Mouse (Mus musculus) thymus, adult 2 months (tissue): ENCODE measurements around the gene Ccdc157. TPM values are rescaled to one million over a fixed set of nuclear protein-coding genes. Genes with fewer than 3 reads are reported as not detected.

Experiments
- DNase-seq: peaks from one replicate; pipeline ENCODE4 v3.0.0; 2021
- H3K27ac ChIP-seq: fragments of 200-500 bp; 2 replicates; pipeline ENCODE4 v1.5.1; 2012; ENCODE audit warnings: low read length, control low read depth; ENCODE audit not compliant: control insufficient read depth, insufficient read depth
- H3K27me3 ChIP-seq: fragments of 200-500 bp; 2 replicates; pipeline ENCODE4 v1.6.1; 2012; ENCODE audit warnings: mild to moderate bottlenecking, low read length, moderate library complexity, mixed read lengths; ENCODE audit not compliant: control insufficient read depth, insufficient read depth
- H3K36me3 ChIP-seq: fragments of 200-500 bp; 2 replicates; pipeline ENCODE4 v1.6.1; 2012; ENCODE audit warnings: mild to moderate bottlenecking, low read length, moderate library complexity; ENCODE audit not compliant: control insufficient read depth, insufficient read depth
- H3K4me1 ChIP-seq: fragments of 200-500 bp; replicated peaks from 2 replicates; pipeline ENCODE4 v1.6.1; 2012; ENCODE audit warnings: low read length; ENCODE audit not compliant: control insufficient read depth, insufficient read depth
- H3K4me3 ChIP-seq: fragments of 200-500 bp; 2 replicates; pipeline ENCODE4 v1.5.1; 2012; ENCODE audit warnings: mild to moderate bottlenecking, low read length, control low read depth, moderate library complexity; ENCODE audit not compliant: control insufficient read depth, insufficient read depth
- CTCF ChIP-seq: fragments of 200-500 bp; IDR thresholded peaks from 2 replicates; pipeline ENCODE4 v1.5.1; 2012; ENCODE audit warnings: mild to moderate bottlenecking, control low read depth, low read length, moderate library complexity, borderline replicate concordance; ENCODE audit not compliant: control insufficient read depth, poor library complexity, insufficient read depth; ENCODE audit errors: extremely low read depth
- POLR2A ChIP-seq: fragments of 200-500 bp; IDR thresholded peaks from 2 replicates; pipeline ENCODE4 v1.6.1; 2012; ENCODE audit warnings: mild to moderate bottlenecking, low read length, control low read depth, moderate library complexity; ENCODE audit not compliant: control insufficient read depth, poor library complexity, insufficient read depth; ENCODE audit errors: extremely low read depth
- WGBS: fragments of 180-500 bp; shearing (Covaris S2); methylation state at CpG from one replicate; pipeline ENCODE4 v1.1.7; 2018; 5-methylcytosine and 5-hydroxymethylcytosine counted together
- polyA plus RNA-seq: library from polyadenylated mRNA; depleted of rRNA; stranded (reverse); fragments of >200 nt; gene quantifications from 2 replicates; pipeline ENCODE4 v1.2.3, GENCODE M21; 2012

The Ccdc157 gene
- polyA plus RNA-seq, 1 experiment = 7.8 TPM

DNA sequence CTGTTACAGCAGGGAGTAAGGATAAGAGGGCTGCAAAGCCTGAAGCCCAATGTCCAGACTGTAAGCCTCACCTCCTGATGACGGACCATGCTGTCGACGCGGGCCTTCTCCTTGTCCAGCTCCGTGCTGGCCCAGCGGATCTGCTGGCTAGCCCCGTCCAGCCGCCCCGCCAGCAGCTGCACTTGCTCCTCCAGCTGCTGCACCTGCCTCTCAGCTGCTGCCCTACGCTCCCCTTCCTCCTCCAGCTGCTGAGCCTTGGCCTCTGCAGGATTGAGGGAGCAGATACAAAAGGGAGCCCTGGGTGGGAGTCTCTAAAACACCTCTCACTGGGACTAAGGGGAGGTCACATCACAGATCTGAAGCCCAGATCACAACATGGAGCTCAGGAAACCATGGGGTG, 13.0 kb downstream of the Ccdc157 start:
- no peak overlapping the region for H3K27ac ChIP-seq
- no peaks in the 10 kb centered on the region for H3K27me3 ChIP-seq
- WGBS = 94% methylated on average over 10 of the region's 10 CpGs
- DNase-seq = no peak
- H3K36me3 ChIP-seq = no peaks in the 10 kb centered on the region
- H3K4me1 ChIP-seq = no peaks in the 10 kb centered on the region
- H3K4me3 ChIP-seq = no peak overlapping the region
- TF ChIP-seq POLR2A (no peak), CTCF (no peak)

DNA sequence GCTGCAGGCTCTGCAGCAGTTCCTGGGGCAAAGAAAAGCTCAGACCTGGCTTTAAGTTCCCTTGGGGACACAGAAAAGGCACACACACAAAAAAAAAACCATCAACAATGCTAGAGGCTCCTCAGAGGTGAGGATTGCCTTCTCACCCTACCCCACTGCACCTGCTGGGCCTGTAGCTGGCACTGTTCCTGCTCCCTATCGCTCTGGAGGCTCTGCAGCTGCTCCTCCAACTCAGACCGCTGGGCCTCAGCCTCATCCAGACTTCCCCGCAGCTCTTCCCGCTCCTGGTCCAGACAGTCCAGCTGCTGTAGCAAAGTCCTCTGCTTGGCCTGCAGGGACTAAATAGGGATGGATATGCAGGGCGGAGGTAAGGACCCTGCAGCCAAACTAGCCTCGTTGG, 13.7 kb downstream of the Ccdc157 start:
- no peak for TF ChIP-seq POLR2A
- no peak for TF ChIP-seq CTCF
- Histone ChIP-seq H3K27me3 (no peaks in the 10 kb centered on the region), H3K4me3 (no peak overlapping the region), H3K27ac (no peak overlapping the region), H3K4me1 (no peaks in the 10 kb centered on the region), H3K36me3 (no peaks in the 10 kb centered on the region)
- 94% methylated on average over 6 of the region's 6 CpGs for WGBS
- no peak for DNase-seq

DNA sequence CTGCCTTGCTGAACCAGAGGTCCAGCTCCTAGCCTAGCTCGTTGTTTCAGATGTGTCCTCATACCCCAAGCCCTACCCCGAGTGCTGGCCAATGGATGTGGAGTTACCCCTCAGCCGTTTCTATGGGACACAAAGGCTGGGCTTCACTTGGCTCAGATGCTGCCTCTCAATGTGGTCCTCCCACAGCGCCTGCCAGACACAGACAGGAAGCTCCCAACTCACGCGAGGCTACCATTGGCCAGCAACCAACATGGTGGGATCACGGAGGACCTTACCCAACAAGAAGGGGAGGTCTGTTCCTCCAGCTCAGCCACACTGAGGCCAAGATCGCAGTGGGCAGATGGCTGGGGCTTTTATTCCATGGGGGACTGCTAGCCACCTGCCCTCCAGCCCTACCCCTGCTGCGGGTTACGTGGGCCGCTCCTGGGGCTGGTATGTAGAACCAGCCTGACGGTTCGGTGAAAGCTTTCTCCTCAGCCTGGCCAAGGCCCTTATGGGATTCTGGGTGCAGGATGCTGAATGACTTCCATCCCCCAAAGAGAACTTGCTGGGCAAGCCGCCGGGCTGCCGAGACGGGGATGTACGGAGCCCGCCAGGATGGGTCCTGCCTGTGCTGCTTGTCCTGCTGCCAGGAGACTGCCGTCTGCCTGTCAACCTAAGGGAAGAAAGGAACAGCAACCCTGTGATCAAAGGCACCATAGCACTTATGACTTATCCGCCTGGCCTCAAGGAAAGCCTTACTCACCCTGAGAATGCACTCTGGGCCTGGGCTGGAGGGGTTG, 16.6 kb downstream of the Ccdc157 start:
- no peak for DNase-seq
- no peaks in the 10 kb centered on the region for H3K27me3 ChIP-seq
- no peak overlapping the region for H3K27ac ChIP-seq
- H3K36me3 ChIP-seq = no peaks in the 10 kb centered on the region
- TF ChIP-seq POLR2A (no peak), CTCF (no peak)
- H3K4me3 ChIP-seq = no peak overlapping the region
- 95% methylated on average over 21 of the region's 21 CpGs for WGBS
- H3K4me1 ChIP-seq = no peaks in the 10 kb centered on the region

DNA sequence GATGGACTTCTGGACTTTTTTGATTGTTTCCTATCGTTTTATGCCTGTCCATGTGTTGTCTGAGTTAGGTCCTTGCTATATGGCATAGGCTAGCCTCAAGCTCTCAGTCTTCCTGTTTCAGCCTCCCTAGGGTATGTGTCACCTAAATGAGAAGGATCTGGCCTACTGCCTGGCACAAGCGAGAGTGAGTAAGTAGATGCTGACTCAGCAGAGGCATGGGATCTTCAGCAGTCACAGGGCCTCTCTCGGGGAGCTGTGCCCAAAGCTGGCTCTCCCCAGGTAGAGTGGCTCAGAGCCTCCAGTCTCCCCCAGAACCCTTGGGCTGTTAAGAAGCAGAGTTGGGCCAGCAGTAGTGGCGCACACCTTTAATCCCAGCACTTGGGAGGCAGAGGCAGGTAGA, 17.7 kb downstream of the Ccdc157 start:
- H3K27ac ChIP-seq = no peak overlapping the region
- no peaks in the 10 kb centered on the region for H3K27me3 ChIP-seq
- H3K36me3 ChIP-seq = no peaks in the 10 kb centered on the region
- no peak for DNase-seq
- WGBS = 97% methylated on average over 4 of the region's 4 CpGs
- no peak for TF ChIP-seq CTCF
- no peak for TF ChIP-seq POLR2A
- H3K4me3 ChIP-seq = no peak overlapping the region
- no peaks in the 10 kb centered on the region for H3K4me1 ChIP-seq

DNA sequence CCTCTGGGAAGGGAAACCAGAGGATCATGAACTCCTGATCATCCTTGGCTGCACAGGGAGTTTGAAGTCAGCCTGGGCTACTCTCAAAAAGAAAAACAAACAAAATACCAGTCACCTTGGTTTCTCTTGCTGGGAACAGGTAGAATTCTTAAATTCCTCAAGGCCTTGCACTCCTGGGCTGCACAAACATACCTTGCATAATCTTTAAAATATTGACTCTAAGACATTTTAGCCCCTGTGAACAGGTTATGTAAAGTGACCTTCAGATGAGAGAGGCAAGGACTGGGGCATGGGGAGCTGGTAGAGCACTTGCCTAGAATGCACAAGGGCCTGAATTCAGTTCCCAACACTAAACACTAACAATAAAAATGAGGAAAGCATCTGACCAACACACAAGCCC, 18.6 kb downstream of the Ccdc157 start:
- TF ChIP-seq POLR2A (no peak), CTCF (no peak)
- Histone ChIP-seq H3K36me3 (no peaks in the 10 kb centered on the region), H3K4me1 (no peaks in the 10 kb centered on the region; the same call in 1 of the 2 replicates), H3K27me3 (no peaks in the 10 kb centered on the region), H3K27ac (no peak overlapping the region), H3K4me3 (no peak overlapping the region)
- no peak for DNase-seq

DNA sequence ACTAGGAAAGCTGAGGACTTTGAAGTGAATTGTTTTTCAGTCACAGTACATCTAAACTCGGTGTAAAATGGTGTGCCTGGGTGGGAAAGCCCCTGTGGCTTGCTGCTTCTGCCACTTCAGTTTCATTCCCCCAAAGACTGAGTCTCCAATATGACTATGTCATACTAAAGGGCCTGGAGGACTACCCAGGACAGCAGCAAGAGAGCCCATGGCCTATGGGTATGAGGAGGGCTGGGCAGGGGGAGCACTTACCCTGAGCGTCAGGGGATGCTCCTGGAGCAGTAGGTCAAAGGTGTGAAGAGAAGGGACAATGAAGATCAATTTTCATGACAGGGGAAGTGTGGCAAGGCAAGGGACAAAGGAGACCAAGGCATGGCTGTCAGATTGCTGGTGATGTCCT, 21.1 kb downstream of the Ccdc157 start:
- DNase-seq = no peak
- Histone ChIP-seq H3K27ac (no peak overlapping the region), H3K27me3 (no peaks in the 10 kb centered on the region), H3K4me1 (peaks cover 10% of the 10 kb centered on the region), H3K4me3 (no peak overlapping the region), H3K36me3 (no peaks in the 10 kb centered on the region)
- 89% methylated on average over 2 of the region's 2 CpGs for WGBS
- no peak for TF ChIP-seq CTCF
- TF ChIP-seq POLR2A = no peak
